Mouse (Mus musculus): ENCODE data around the gene Phrf1. TPM values are rescaled to one million over a fixed set of nuclear protein-coding genes. Genes with fewer than 3 reads are reported as not detected.

Gene Phrf1
- total RNA-seq, 2 experiments from 2014 or later = 73.6 to 75.1 TPM

DNA sequence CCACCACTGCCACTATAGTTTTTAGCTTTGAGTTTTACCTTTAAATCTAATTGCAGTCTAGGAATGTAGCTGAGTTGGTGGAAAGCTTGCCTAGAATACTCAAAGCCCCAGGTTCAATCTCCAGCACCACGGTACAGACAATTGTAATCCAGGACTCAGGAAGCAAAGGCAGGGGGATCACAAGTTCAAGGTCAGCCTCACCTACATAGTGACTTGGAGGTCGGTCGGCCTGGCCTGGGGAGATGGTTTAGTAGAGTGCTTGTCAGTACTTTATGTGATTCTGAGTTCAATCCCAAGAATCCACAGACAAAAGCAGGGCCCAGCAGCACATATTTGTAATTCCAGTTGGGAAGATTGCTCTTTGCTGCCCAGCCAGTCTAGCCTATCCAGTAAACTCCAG lies 59.5 kb downstream of the Phrf1 start:
- DNase-seq (ENCODE audit: low spot score in 2 of 2) = no peak

DNA sequence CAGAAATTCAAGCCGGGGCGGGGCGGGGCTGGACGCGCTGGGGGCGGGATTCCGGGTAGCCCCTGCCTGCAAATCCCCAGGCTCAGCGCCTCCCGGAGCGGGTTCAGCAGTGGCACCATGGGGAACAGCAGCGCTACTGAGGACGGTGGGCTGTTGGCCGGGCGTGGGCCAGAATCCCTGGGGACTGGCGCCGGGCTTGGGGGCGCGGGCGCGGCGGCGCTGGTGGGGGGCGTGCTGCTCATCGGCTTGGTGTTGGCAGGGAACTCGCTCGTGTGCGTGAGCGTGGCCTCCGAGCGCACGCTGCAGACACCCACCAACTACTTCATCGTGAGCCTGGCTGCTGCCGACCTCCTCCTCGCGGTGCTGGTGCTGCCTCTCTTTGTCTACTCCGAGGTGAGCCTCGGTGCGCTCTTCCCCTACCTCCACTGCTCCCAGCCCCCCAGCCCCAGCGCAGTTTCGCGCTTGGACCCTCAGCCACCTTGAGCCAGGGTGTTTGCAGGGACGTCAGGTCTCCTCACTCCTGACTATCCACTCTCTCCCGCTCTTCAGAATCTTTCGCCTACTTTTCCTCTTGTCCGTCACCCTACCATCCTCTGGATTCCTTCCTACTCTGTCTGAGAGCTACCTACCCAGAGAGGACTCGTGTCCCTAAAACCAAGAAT lies 63.5 kb downstream of the Phrf1 start, which contains the start of gene Drd4:
Gene Drd4, plus strand, starts transcription at position 86 of the 662 bp plus-strand sequence.
- DNase-seq (ENCODE audit: low spot score in 2 of 2) = peak in 1 of 2 experiments; percentile 60

DNA sequence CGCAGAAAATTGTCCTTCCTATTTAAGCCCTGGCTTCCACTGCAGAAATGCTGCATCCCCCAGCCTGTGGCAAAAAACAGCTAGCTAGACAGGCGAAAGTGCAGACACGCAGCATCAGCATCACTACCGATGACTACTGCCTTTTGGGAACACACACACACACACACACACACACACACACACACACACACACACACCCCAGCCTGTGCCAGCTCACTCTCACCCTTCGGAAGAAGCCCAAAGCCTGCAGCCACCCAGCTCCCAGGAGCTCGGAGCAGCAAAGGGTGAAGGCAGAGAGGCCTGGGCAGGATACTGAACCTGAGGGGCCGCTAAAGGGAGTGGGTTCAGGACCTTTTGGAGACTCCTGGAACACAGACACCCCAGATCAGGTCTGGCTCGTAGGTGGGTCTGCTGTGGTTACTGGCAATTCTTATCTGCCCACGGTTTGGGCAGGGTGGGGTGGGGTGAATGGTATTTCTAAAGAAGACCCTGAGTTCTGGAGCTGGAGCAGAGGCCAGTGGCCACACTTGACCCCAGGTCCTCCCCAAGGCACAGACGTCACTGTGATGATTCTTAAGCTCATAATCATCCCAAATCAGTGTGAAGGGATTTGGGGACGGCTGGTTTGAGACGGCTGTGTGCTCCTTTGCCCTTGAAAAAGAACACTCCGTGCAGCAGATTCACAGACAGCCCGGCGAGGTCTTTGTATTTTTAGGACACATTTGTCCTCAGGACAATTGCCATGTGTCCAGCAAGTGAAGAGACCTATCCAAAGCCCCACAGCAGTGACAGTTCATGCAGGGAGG lies 64.2 kb downstream of the Phrf1 start:
- peak in 1 of 2 experiments; percentile 17 for DNase-seq (ENCODE audit: low spot score in 2 of 2)

DNA sequence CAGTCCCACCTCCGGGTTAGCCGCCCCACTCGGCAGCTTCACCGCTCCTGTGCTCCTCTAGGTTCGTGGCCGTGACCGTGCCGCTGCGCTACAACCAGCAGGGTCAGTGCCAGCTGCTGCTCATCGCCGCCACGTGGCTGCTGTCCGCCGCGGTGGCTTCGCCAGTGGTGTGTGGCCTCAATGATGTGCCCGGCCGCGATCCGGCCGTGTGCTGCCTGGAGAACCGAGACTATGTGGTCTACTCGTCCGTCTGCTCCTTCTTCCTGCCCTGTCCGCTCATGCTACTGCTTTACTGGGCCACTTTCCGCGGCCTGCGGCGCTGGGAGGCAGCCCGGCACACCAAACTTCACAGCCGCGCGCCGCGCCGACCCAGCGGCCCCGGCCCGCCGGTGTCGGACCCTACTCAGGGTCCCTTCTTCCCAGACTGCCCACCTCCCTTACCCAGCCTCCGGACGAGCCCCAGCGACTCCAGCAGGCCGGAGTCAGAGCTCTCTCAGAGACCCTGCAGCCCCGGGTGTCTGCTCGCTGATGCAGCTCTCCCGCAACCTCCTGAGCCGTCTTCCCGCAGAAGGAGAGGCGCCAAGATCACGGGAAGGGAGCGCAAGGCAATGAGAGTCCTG lies 65.4 kb downstream of the Phrf1 start:
- DNase-seq (ENCODE audit: low spot score in 2 of 2) = no peak

DNA sequence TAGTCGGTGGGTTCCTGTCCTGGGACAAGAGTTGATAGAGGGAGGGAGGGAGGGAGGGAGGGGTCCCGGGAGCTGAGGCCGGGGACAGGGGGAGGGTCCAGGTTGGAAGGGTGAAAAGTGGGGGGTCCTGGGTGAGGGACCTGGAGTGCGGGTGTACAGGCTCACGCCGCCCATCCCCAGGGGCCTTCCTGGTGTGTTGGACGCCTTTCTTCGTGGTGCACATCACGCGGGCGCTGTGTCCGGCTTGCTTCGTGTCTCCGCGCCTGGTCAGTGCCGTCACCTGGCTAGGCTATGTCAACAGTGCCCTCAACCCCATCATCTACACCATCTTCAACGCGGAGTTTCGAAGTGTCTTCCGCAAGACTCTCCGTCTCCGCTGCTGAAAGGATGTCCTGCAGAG lies 65.9 kb downstream of the Phrf1 start:
- no peak for DNase-seq (ENCODE audit: low spot score in 2 of 2)

DNA sequence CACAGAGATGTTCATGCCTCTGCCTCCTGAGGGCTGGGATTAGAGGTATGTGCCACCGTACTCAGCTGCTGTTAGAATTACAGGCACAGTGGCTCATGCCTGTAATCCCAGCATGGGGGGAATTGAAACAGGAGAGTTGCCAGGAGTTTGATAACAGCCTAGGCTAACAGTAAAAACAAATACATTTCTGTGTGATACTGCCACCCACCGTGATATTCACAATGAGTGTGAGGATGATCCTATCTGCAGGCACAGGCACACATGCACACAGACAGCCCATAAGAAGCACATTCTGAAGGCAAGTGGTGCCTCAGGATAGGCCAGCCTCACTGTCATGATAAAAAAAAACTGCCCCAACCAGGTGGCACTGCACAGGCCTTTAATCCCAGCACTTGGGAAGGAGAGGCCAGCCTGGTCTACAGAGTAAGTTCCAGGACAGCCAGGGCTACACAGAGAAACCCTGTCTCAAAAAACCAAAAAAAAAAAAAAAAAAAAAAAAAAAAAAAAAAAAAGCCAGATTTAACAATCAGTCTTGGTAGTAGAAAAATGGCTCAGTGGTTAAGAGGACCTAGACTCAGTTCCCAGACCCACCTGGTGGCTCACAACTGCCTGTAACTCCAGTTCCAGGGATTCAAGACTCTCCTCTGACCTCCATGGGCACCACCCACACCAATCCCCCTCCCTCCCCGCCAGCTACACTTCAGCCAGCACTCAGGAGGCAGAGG lies 69.5 kb downstream of the Phrf1 start:
- no peak for DNase-seq (ENCODE audit: low spot score in 2 of 2)

DNA sequence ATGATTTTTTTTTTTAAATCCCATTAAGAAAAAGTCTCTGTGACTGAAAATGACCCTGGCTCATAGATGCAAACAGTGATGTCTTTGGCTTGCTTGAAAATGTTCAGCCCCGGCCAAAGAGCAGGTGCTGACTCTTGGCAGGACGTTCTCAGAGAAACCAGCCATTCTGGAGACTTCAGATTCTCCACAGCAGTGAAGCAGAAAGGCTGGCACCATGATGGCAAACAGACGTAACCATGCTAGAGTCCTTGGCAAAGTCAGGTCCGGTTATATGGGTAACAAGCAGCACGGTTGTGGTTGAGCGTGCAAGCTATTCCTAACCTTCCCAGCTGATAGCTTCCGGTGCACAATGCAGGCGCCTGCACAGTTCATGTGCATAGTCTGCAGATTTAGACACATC lies 70.6 kb downstream of the Phrf1 start:
- DNase-seq (ENCODE audit: low spot score in 2 of 2) = no peak

DNA sequence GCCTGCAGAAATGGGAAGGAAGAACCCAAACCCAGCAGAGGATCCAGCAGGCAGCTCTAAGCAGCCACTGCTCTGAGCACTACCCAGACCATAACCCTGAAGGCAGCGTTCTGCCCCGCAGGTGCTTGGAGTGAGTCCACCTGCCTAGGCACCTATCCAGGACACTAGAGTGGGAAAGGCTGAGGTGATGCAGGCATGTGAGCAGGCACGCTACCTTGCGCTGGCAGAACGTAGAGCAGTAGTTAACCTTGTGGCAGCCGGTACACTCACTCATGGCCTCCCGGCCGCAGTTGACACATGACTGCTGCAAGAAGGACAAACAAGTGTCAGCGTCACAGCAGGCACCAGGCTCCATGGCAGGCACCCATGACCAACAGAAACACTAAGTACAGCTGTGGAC lies 72.8 kb downstream of the Phrf1 start:
- no peak for DNase-seq (ENCODE audit: low spot score in 2 of 2)

DNA sequence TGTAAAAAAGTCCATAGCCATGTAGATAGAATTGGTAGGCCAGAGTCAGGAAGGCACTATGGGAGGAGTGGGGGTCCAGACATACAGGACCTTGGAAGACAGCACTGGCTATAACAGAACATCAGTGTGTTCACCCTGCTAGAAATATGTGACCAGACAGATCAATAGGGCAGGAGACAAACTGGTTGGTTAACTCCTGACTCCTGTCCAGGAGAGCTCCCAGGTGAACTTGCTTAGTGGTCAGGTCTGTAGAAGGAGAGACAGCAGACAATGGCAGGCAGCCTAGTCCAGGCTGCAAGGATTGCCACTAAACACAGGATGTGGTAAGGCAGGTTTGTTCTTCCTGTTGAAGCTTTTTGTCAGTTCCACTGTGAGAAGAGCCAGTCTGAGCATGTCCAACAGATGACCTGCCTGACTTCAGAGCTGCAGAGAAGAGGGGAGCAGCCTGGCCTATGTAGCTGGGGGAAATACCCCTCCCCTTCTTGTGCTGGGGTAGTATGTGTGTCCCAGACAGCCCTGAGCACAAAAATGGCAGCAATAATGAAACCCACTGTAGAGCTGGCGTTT lies 74.2 kb downstream of the Phrf1 start:
- no peak for DNase-seq (ENCODE audit: low spot score in 2 of 2)

DNA sequence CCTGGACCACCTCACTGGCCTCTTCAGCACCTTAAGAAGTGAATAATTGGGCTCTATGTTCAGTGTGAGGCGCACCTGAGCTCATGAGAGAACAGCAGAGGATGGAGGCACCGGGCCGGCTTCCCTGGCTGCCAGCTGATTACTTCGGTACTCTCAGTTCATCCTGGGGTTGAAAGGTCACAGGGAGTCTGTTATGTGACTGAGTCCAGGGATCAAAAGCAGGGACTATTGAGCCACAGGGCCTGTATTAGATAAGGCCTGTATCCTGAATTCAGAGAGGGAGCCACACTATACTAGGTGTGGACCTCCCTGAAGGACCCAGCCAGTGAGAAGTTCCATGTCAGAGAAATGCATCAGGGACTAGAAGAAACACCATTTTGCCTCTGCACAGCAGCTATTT lies 76.0 kb downstream of the Phrf1 start:
- DNase-seq (ENCODE audit: low spot score in 2 of 2) = no peak

Small RNA genes lying within 50 kb of the gene (microRNA-seq; reads per million reads assigned to microRNA genes)
- 125 to 200 reads per million in 2 experiments for gene Mir210

Other genes starting within 250 kb of the Phrf1 start
- 10 to 100 TPM; 12.9 to 13.6 TPM for gene Ifitm3, start 218.0 kb upstream of the Phrf1 start, total RNA-seq (2021)
- gene Ifitm6, start 210.9 kb upstream of the Phrf1 start, total RNA-seq (2021) = under 1 TPM in 1 of 2 experiments, not detected in 1; 0.61 TPM
- gene Gm17387, start 199.7 kb upstream of the Phrf1 start, total RNA-seq (2021) = not detected
- 10 to 100 TPM; 85.9 to 86.1 TPM for gene B4galnt4, start 167.7 kb upstream of the Phrf1 start, total RNA-seq (2021)
- under 1 TPM; 0.26 to 0.33 TPM for gene Pkp3, start 150.6 kb upstream of the Phrf1 start, total RNA-seq (2021)
- 1 to 10 TPM; 2.1 to 2.3 TPM for gene Sigirr, start 128.2 kb upstream of the Phrf1 start, total RNA-seq (2021)
- not detected for gene Ano9, start 111.0 kb upstream of the Phrf1 start, total RNA-seq (2021)
- gene Ptdss2, start 106.4 kb upstream of the Phrf1 start, total RNA-seq (2021) = 10 to 100 TPM; 43.9 to 51.1 TPM
- 10 to 100 TPM; 39.0 to 43.2 TPM for gene Rnh1, start 55.9 kb upstream of the Phrf1 start, total RNA-seq (2021)
- gene Hras, start 34.8 kb upstream of the Phrf1 start, total RNA-seq (2021) = 100 to 1,000 TPM; 223 to 237 TPM
- gene Lrrc56, start 34.6 kb upstream of the Phrf1 start, total RNA-seq (2021) = 1 to 10 TPM; 2.7 to 4.4 TPM
- gene Lmntd2, start 14.7 kb upstream of the Phrf1 start, total RNA-seq (2021) = not detected
- gene Rassf7, start 12.9 kb upstream of the Phrf1 start, total RNA-seq (2021) = 1 to 10 TPM; 1.4 to 2.5 TPM
- gene Irf7, start 37.7 kb downstream of the Phrf1 start, total RNA-seq (2021) = 1 to 10 TPM in 1 of 2 experiments, under 1 TPM in 1; 1.00 to 2.0 TPM
- gene Cdhr5, start 48.0 kb downstream of the Phrf1 start, total RNA-seq (2021) = not detected
- not detected for gene Sct, start 50.3 kb downstream of the Phrf1 start, total RNA-seq (2021)
- gene Drd4, start 63.2 kb downstream of the Phrf1 start, total RNA-seq (2021) = under 1 TPM; 0.33 to 0.66 TPM
- 10 to 100 TPM; 62.8 to 70.5 TPM for gene Deaf1, start 98.9 kb downstream of the Phrf1 start, total RNA-seq (2021)
- gene Tmem80, start 99.0 kb downstream of the Phrf1 start, total RNA-seq (2021) = 10 to 100 TPM; 24.6 to 34.6 TPM
- gene Eps8l2, start 110.1 kb downstream of the Phrf1 start, total RNA-seq (2021) = 1 to 10 TPM; 3.5 to 6.3 TPM
- gene Taldo1, start 163.4 kb downstream of the Phrf1 start, total RNA-seq (2021) = 100 to 1,000 TPM in 1 of 2 experiments, 10 to 100 TPM in 1; 96.6 to 104 TPM
- 10 to 100 TPM; 40.4 to 45.1 TPM for gene Gatd1, start 185.4 kb downstream of the Phrf1 start, total RNA-seq (2021)
- 100 to 1,000 TPM; 274 to 309 TPM for gene Cend1, start 200.7 kb downstream of the Phrf1 start, total RNA-seq (2021)
- 100 to 1,000 TPM; 251 to 254 TPM for gene Slc25a22, start 209.1 kb downstream of the Phrf1 start, total RNA-seq (2021)
- gene Pidd1, start 215.2 kb downstream of the Phrf1 start, total RNA-seq (2021) = 1 to 10 TPM; 1.1 to 1.4 TPM
- 100 to 1,000 TPM; 555 to 600 TPM for gene Rplp2, start 218.6 kb downstream of the Phrf1 start, total RNA-seq (2021)
- gene Pnpla2, start 226.4 kb downstream of the Phrf1 start, total RNA-seq (2021) = 10 to 100 TPM; 23.6 to 24.8 TPM
- 1 to 10 TPM; 3.7 to 4.5 TPM for gene Cracr2b, start 232.3 kb downstream of the Phrf1 start, total RNA-seq (2021)
- gene Cd151, start 238.6 kb downstream of the Phrf1 start, total RNA-seq (2021) = 10 to 100 TPM; 28.9 to 29.1 TPM
- gene Polr2l, start 246.3 kb downstream of the Phrf1 start, total RNA-seq (2021) = 10 to 100 TPM; 36.6 to 41.6 TPM
- gene Tspan4, start 246.5 kb downstream of the Phrf1 start, total RNA-seq (2021) = 10 to 100 TPM; 10.3 to 11.6 TPM